Mouse (Mus musculus) forebrain, embryonic 14.5 days (tissue): ENCODE data around the gene Fignl1. TPM values are rescaled to one million over a fixed set of nuclear protein-coding genes. Genes with fewer than 3 reads are reported as not detected.
A peak's percentile ranks its signal among the peaks of the same experiment; 100 is the strongest.

ENCODE experiments used
- ATAC-seq: fragments of 200-750 bp; cut with Nextera tagmentation; 2 replicates; pipeline ENCODE4 v1.8.0; 2017; ENCODE audit warnings: mild to moderate bottlenecking, moderate library complexity
- DNase-seq: peaks from one replicate; pipeline ENCODE4 v3.0.0-alpha.2; 2015; ENCODE audit warnings: low spot score
- H3K27ac ChIP-seq: fragments of 300-500 bp; sonication (generic); 2 replicates; pipeline ENCODE4 v1.5.1; 2014; ENCODE audit warnings: low read depth, mild to moderate bottlenecking, control low read depth, low read length, moderate library complexity
- H3K27me3 ChIP-seq: fragments of 300-500 bp; sonication (generic); replicated peaks from 2 replicates; pipeline ENCODE4 v1.6.1; 2014; ENCODE audit warnings: low read length, control low read depth, mixed read lengths; ENCODE audit not compliant: control insufficient read depth, insufficient read depth
- H3K36me3 ChIP-seq: fragments of 300-500 bp; sonication (generic); 2 replicates; pipeline ENCODE4 v1.6.1; 2014; ENCODE audit warnings: low read length, control low read depth; ENCODE audit not compliant: control insufficient read depth, insufficient read depth
- H3K4me1 ChIP-seq: fragments of 300-500 bp; sonication (generic); 2 replicates; pipeline ENCODE4 v1.6.1; 2014; ENCODE audit warnings: antibody characterized with exemption, low read length, control low read depth; ENCODE audit not compliant: control insufficient read depth, insufficient read depth
- H3K4me2 ChIP-seq: fragments of 300-500 bp; sonication (generic); 2 replicates; pipeline ENCODE4 v1.6.1; 2014; ENCODE audit warnings: mild to moderate bottlenecking, control low read depth, low read length
- H3K4me3 ChIP-seq: fragments of 300-500 bp; sonication (generic); 2 replicates; pipeline ENCODE4 v1.5.1; 2014; ENCODE audit warnings: low read depth, low read length, control low read depth
- H3K9ac ChIP-seq: fragments of 300-500 bp; sonication (generic); 2 replicates; pipeline ENCODE4 v1.6.1; 2014; ENCODE audit warnings: mild to moderate bottlenecking, low read length, control low read depth, moderate library complexity
- H3K9me3 ChIP-seq: fragments of 300-500 bp; sonication (generic); replicated peaks from 2 replicates; pipeline ENCODE4 v1.6.1; 2016; ENCODE audit warnings: low read length, control low read depth, mixed read lengths; ENCODE audit not compliant: control insufficient read depth
- WGBS: fragments of 180-500 bp; shearing (Covaris S2); extraction: QIAGEN DNeasy Blood & Tissue Kit; methylation state at CpG from one replicate; pipeline ENCODE4 v1.1.7; 2014; 5-methylcytosine and 5-hydroxymethylcytosine counted together
- polyA plus RNA-seq: library from polyadenylated mRNA; unstranded; fragments of >200 nt; fragmentation: Nextera tagmentation; extraction: Ambion mirVana; gene quantifications from 2 replicates; pipeline ENCODE4 v1.2.1, GENCODE M21; 2014

The Fignl1 gene
- polyA plus RNA-seq, result 38.2 and 40.2 TPM in 2 replicates

DNA sequence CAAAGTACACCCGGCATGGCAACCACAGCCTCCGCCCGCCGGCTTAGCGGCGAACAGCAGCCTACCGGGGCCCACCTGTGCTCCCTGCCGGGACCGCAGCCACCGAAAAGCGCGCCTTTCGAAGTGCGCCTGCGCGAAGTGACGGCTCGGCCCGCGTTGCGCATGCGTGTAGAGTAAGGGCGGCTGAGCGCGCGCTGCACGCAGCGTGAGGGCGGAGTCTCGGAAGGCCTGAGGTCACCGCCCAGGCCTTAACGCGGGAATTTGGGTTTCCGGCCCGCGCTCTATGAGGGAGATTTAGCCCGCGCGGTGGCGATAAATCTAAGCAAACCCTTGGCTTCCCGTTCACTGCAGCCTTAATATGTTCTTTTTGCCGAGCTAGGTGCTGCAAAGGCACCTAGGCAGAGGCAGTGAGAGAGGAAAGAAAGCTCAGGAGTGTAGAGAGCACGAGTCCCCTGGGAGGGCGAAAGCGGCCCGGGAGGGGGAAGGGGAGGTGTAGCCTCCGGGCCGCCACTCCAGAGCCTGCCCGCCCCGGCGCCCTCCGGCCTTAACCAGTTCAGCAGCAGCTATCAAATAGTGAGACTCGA, at the start of gene Fignl1:
Gene Fignl1 (minus strand): TSS at position 143 of the 584 bp plus-strand sequence.
- Histone ChIP-seq H3K4me3 (peak within 1 kb of the TSS; percentile 57), H3K27me3 (no peaks in the 10 kb centered on the region), H3K36me3 (0 out of 2 replicates have a peak, but pooled peaks cover 2% of the 10 kb centered on the region), H3K4me1 (peaks cover 7% of the 10 kb centered on the region; the same call in 1 of the 2 replicates), H3K4me2 (peak within 1 kb of the TSS; percentile 74), H3K9ac (peak within 1 kb of the TSS; percentile 83), H3K27ac (peak within 1 kb of the TSS; percentile 95), H3K9me3 (no peaks in the 10 kb centered on the region)
- peak; percentile 95 for ATAC-seq
- peak; percentile 98 for DNase-seq
- WGBS, result under 1% methylated on average over 53 of the region's 53 CpGs

GRCm38 (mm10) chr11:11856959-11857358, 48.2 kb upstream of the Fignl1 start:
- Histone ChIP-seq H3K9ac (no peak overlapping the region), H3K4me3 (no peak overlapping the region), H3K27me3 (no peaks in the 10 kb centered on the region), H3K4me2 (no peak overlapping the region), H3K9me3 (no peaks in the 10 kb centered on the region), H3K27ac (no peak overlapping the region), H3K36me3 (no peaks in the 10 kb centered on the region), H3K4me1 (peaks cover 12% of the 10 kb centered on the region)
- ATAC-seq, result no peak
- no peak for DNase-seq
- 99% methylated on average over 3 of the region's 3 CpGs for WGBS

- H3K27ac ChIP-seq, result peak overlapping the region; percentile 15; the same call in 1 of the 2 replicates
- no peaks in the 10 kb centered on the region for H3K36me3 ChIP-seq
- H3K4me1 ChIP-seq, result peaks cover 12% of the 10 kb centered on the region
- no peak overlapping the region for H3K4me3 ChIP-seq
- DNase-seq (peak; percentile 66), ATAC-seq (peak; percentile 64)
- no peaks in the 10 kb centered on the region for H3K27me3 ChIP-seq
- no peak overlapping the region for H3K4me2 ChIP-seq
- H3K9me3 ChIP-seq, result no peaks in the 10 kb centered on the region
- 19% methylated on average over 11 of the region's 11 CpGs for WGBS
- H3K9ac ChIP-seq, result no peak overlapping the region
These were observed 46.9 kb upstream of the Fignl1 start for GRCm38 (mm10) chr11:11855685-11856131.

DNA sequence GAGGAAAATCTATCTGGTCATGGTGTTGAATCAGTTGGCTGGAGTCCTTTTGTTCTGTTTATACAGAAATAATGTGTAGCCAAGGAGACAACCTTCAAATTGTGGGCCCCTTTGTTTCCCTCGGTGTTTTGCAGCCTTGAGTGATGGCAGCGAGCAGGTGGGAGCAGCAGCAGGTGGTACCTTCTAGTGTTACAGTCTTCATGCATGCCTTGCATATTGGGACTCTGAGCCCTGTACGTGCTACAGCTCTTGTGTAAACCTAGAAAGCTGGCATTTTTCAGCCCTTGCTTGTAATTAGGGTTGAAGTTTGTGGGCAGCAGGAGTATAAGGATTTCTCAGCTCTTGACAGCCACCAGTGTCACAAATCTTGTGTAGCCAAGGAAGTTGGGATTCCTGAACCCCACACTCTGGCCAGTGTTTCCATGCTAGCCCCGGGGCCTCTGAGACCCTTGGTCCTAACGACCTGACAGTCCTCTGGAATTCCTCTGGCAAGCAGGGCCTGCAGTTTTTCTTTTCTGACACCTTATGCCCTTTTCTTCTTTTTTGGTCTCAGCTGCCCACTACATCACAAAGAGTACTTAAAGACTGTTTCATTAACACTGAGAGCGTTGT, 46.4 kb upstream of the Fignl1 start:
- Histone ChIP-seq H3K9ac (no peak overlapping the region), H3K27me3 (no peaks in the 10 kb centered on the region), H3K27ac (peak overlapping the region; percentile 27; the same call in 1 of the 2 replicates), H3K4me3 (no peak overlapping the region), H3K4me2 (no peak overlapping the region), H3K9me3 (no peaks in the 10 kb centered on the region), H3K36me3 (no peaks in the 10 kb centered on the region), H3K4me1 (peaks cover 12% of the 10 kb centered on the region)
- peak; percentile 44 for DNase-seq
- ATAC-seq, result peak; percentile 68
- 26% methylated on average over 6 of the region's 6 CpGs for WGBS

DNA sequence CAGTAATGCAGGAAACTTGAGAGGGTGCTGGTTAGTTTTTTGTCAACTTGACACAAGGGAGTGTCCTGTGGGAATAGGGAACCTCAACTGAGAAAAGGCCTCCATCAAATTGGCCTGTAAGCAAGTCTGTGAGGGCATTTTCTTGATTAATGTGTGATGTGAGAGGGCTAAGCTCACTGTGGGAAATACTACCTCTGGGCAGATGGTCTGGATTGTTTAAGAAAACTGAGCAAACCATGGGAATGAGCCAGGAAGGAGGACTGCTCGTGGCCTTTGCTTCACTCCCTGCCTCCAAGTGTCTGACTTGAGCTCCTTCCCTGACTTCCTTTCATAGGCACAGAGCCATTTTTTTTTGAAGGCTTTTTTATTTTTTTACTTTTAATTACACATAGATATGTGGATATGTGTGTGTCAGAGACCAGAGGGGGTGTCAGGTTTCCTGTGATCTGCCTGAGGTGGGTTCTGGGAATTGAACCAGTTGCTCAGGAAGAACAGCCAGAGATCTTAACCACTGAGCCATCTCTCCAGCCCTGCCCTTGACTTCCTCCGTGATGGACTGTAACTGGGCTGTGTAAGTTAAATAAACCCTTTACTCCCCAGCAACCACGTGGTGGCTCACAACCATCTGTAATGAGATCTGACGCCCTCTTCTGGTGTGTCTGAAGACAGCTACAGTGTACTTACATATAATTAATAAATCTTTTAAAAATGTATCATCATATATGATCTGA, 45.1 kb upstream of the Fignl1 start:
- H3K9ac ChIP-seq, result no peak overlapping the region
- H3K36me3 ChIP-seq, result no peaks in the 10 kb centered on the region
- ATAC-seq, result no peak
- H3K27me3 ChIP-seq, result no peaks in the 10 kb centered on the region
- no peak overlapping the region for H3K4me2 ChIP-seq
- H3K4me3 ChIP-seq, result no peak overlapping the region
- WGBS, result 68% methylated on average over 4 of the region's 4 CpGs
- no peak for DNase-seq
- H3K4me1 ChIP-seq, result peaks cover 12% of the 10 kb centered on the region
- no peak overlapping the region for H3K27ac ChIP-seq
- no peaks in the 10 kb centered on the region for H3K9me3 ChIP-seq

DNA sequence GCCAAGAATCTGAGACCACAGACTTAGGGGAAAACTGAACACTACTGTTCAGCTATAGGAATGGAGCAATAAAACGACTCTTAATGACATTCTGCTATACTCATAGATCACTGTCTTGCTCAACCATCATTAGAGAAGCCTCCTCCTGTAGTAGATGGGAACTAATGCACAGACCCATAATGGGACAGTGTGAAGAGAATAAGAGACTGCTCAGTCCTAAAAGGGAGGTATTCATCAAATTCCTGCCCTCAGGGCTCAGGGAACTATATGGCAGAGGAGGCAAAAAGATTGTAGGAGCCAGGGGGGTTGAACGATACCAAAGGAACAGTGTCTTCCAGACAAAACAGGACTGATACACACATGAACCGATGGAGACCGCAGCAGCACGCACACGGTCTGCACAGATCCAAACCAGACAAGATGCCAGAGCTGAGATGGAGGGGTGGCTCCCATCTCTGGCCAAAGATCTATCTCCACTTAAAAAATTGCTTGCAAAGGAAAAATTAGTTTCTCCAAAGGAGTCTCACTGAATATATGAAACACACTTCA, 43.3 kb upstream of the Fignl1 start:
- H3K27me3 ChIP-seq, result no peaks in the 10 kb centered on the region
- WGBS, result 74% methylated on average over 6 of the region's 6 CpGs
- H3K9me3 ChIP-seq, result no peaks in the 10 kb centered on the region
- H3K27ac ChIP-seq, result no peak overlapping the region
- no peak overlapping the region for H3K4me3 ChIP-seq
- ATAC-seq (no peak), DNase-seq (no peak)
- peaks cover 12% of the 10 kb centered on the region for H3K4me1 ChIP-seq
- H3K9ac ChIP-seq, result no peak overlapping the region
- H3K4me2 ChIP-seq, result no peak overlapping the region
- no peaks in the 10 kb centered on the region for H3K36me3 ChIP-seq

- Histone ChIP-seq H3K27ac (no peak overlapping the region; the same call in 1 of the 2 replicates), H3K4me1 (peaks cover 9% of the 10 kb centered on the region), H3K4me3 (no peak overlapping the region), H3K36me3 (no peaks in the 10 kb centered on the region), H3K4me2 (no peak overlapping the region), H3K27me3 (no peaks in the 10 kb centered on the region), H3K9ac (no peak overlapping the region), H3K9me3 (no peaks in the 10 kb centered on the region)
- WGBS, result 70% methylated on average over 6 of the region's 6 CpGs
- DNase-seq (no peak), ATAC-seq (no peak)
These were observed 41.9 kb upstream of the Fignl1 start for GRCm38 (mm10) chr11:11850476-11851267.

DNA sequence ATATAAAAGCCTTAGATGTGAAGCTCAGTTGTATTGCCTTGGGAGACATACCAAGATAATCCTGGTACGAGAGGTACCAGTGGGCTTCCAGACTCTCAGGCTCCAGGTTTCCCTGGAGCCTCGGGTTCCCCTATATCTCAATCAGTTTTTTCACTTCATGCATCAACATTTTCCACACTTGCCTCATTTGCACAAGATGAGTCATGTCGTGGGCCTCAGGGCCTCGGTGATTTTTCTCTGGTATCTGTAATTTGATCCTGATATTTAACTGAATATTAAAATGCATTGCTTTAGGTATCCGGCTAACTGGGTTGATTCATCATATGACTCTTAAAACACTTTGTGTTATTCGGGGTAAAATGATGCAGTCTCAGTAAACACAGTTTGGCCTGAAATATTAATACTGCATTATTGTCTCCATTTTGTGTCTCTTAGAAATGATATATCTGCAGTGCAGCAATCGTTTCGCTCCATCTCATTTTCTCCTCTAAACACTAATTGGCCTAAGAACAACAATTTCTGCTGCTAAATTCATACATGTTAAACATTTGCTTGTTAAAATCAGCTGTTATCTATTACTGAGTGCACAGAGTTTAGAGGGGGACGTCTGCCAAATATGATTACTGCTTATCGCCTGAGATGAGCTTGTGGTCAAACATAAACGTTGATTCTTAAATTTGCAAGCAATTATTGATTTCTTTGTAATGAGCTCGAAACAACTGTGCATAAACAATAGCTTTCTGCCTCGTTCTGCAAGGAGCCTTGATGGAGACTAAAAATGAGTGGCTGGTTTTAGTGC, 41.0 kb upstream of the Fignl1 start:
- H3K9ac ChIP-seq, result no peak overlapping the region
- no peak overlapping the region for H3K4me3 ChIP-seq
- DNase-seq (no peak), ATAC-seq (no peak)
- no peak overlapping the region for H3K27ac ChIP-seq
- H3K4me1 ChIP-seq, result peaks cover under 1% of the 10 kb centered on the region
- H3K9me3 ChIP-seq, result no peaks in the 10 kb centered on the region
- WGBS, result 64% methylated on average over 13 of the region's 13 CpGs
- no peak overlapping the region for H3K4me2 ChIP-seq
- no peaks in the 10 kb centered on the region for H3K36me3 ChIP-seq
- H3K27me3 ChIP-seq, result no peaks in the 10 kb centered on the region
